Mouse (Mus musculus): ENCODE measurements around the gene Tram1l1.
"Not testable (repeated sequence)": the region's sequence is repeated elsewhere in the genome, so short reads cannot be mapped to it uniquely, and the experiment has no call there.

DNA sequence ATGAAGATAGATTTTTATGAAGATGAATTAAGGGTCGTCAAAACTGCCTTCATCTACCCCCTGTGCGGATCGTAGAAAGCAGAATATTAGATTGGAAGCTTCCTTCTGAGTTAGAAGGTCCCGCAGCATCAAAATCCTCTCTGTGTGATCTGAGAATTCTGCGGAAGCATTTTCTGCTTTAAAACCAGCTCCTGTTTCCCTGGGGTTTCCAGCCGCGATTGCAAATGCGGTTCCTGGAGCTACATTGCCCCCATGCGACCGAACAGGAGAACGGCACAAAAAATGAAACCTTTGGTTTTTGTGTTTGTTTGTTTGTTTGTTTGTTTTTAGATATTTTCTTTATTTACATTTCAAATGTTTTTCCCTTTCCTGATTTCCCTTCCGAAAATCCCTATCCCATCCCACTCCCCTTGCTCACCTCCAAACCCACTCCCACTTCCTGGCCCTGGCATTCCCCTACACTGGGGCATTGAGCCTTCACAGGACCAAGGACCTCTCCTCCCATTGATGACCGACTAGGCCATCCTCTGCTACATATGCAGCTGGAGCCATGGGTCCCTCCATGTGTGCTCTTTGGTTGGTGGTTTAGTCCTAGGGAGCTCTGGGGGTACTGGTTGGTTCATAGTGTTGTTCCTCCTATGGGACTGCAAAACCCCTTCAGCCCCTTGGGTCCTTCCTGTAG, 45.6 kb upstream of the Tram1l1 start:
- not testable (repeated sequence) for TF ChIP-seq EP300 (IDR thresholded peaks at IDR 0.05; ENCODE audit: low read depth)
- TF ChIP-seq CTCF (IDR thresholded peaks at IDR 0.05; ENCODE audit: low read depth) = peak; percentile 74
